Mouse (Mus musculus) forebrain, postnatal 0 days (tissue): ENCODE measurements around the gene Amfr. TPM values are rescaled to one million over a fixed set of nuclear protein-coding genes. Genes with fewer than 3 reads are reported as not detected.

Experiments
- ATAC-seq: fragments of 200-750 bp; cut with Nextera tagmentation; 2 replicates; pipeline ENCODE4 v1.8.0; 2017; ENCODE audit warnings: mild to moderate bottlenecking, moderate library complexity
- DNase-seq: peaks from one replicate; pipeline ENCODE4 v3.0.0-alpha.2; 2015
- H3K27ac ChIP-seq: fragments of 300-500 bp; sonication (generic); 2 replicates; pipeline ENCODE4 v1.5.1; 2014; ENCODE audit warnings: low read depth, mild to moderate bottlenecking, antibody characterized with exemption, low read length, moderate library complexity, mixed read lengths
- H3K27me3 ChIP-seq: fragments of 300-500 bp; sonication (generic); 2 replicates; pipeline ENCODE4 v1.6.1; 2014; ENCODE audit warnings: mild to moderate bottlenecking, low read length, mixed read lengths; ENCODE audit not compliant: insufficient read depth
- H3K36me3 ChIP-seq: fragments of 300-500 bp; sonication (generic); 2 replicates; pipeline ENCODE4 v1.6.1; 2014; ENCODE audit warnings: mild to moderate bottlenecking, moderate library complexity; ENCODE audit not compliant: insufficient read depth
- H3K4me1 ChIP-seq: fragments of 300-500 bp; sonication (generic); 2 replicates; pipeline ENCODE4 v1.6.1; 2014; ENCODE audit warnings: antibody characterized with exemption; ENCODE audit not compliant: insufficient read depth
- H3K4me2 ChIP-seq: fragments of 300-500 bp; sonication (generic); 2 replicates; pipeline ENCODE4 v1.6.1; 2014; ENCODE audit warnings: low read depth, mild to moderate bottlenecking, moderate library complexity
- H3K4me3 ChIP-seq: fragments of 300-500 bp; sonication (generic); 2 replicates; pipeline ENCODE4 v1.5.1; 2014; ENCODE audit warnings: low read depth, low read length, mixed read lengths
- H3K9ac ChIP-seq: fragments of 300-500 bp; sonication (generic); 2 replicates; pipeline ENCODE4 v1.6.1; 2014; ENCODE audit warnings: mild to moderate bottlenecking
- H3K9me3 ChIP-seq: fragments of 300-500 bp; sonication (generic); 2 replicates; pipeline ENCODE4 v1.6.1; 2016; ENCODE audit warnings: low read length
- CTCF ChIP-seq: sonication (generic); IDR thresholded peaks from 2 replicates; pipeline ENCODE4 v1.5.1; 2016; ENCODE audit warnings: antibody characterized with exemption, control low read depth, low read depth
- WGBS: fragments of 180-500 bp; shearing (Covaris S2); extraction: QIAGEN DNeasy Blood & Tissue Kit; methylation state at CpG from one replicate; pipeline ENCODE4 v1.1.7; 2014; 5-methylcytosine and 5-hydroxymethylcytosine counted together
- polyA plus RNA-seq: library from polyadenylated mRNA; unstranded; fragments of >200 nt; fragmentation: Nextera tagmentation; extraction: Ambion mirVana; gene quantifications from 2 replicates; pipeline ENCODE4 v1.2.1, GENCODE M21; 2015
- total RNA-seq: library from RNA; depleted of rRNA; stranded (reverse); fragments of >200 nt; gene quantifications from 2 replicates; pipeline ENCODE4 v1.2.3, GENCODE M21; 2014

Gene Amfr
- total and polyA plus RNA-seq, 2 experiments from 2014 or later, result 90.2 to 163 TPM

- Histone ChIP-seq H3K9ac (no peak overlapping the region), H3K4me2 (peak overlapping the region; percentile 81)
- 37% methylated on average over 2 of the region's 2 CpGs for WGBS
Measured at GRCm38 (mm10) chr8:94010101-94010705, 2.4 kb downstream of the Amfr start.

GRCm38 (mm10) chr8:94009243-94009845 lies 3.3 kb downstream of the Amfr start:
- H3K4me3 ChIP-seq, result no peak overlapping the region
- peaks cover under 1% of the 10 kb centered on the region for H3K36me3 ChIP-seq
- DNase-seq (no peak), ATAC-seq (no peak)
- no peak for TF ChIP-seq CTCF
- peaks cover 13% of the 10 kb centered on the region; the same call in 1 of the 2 replicates for H3K4me1 ChIP-seq
- 68% methylated on average over 15 of the region's 15 CpGs for WGBS
- H3K27me3 ChIP-seq, result no peaks in the 10 kb centered on the region
- H3K9ac ChIP-seq, result no peak overlapping the region
- H3K9me3 ChIP-seq, result no peaks in the 10 kb centered on the region
- no peak overlapping the region for H3K4me2 ChIP-seq
- H3K27ac ChIP-seq, result no peak overlapping the region

More at GRCm38 (mm10) chr8:94010101-94010705, 2.4 kb downstream of the Amfr start:
- no peak for TF ChIP-seq CTCF
- DNase-seq, result no peak
- Histone ChIP-seq H3K4me3 (no peak overlapping the region), H3K27me3 (no peaks in the 10 kb centered on the region), H3K9me3 (no peaks in the 10 kb centered on the region), H3K27ac (no peak overlapping the region), H3K4me1 (peaks cover 13% of the 10 kb centered on the region; the same call in 1 of the 2 replicates), H3K36me3 (no peaks in the 10 kb centered on the region)
- ATAC-seq, result no peak

- Histone ChIP-seq H3K9me3 (no peaks in the 10 kb centered on the region), H3K4me3 (no peak overlapping the region), H3K9ac (no peak overlapping the region), H3K27me3 (no peaks in the 10 kb centered on the region), H3K36me3 (peaks cover 33% of the 10 kb centered on the region), H3K4me2 (no peak overlapping the region), H3K27ac (no peak overlapping the region), H3K4me1 (no peaks in the 10 kb centered on the region)
- ATAC-seq, result no peak
- no peak for DNase-seq
- TF ChIP-seq CTCF, result no peak
- WGBS, result 78% methylated on average over 9 of the region's 9 CpGs
Measured at GRCm38 (mm10) chr8:94004139-94004538, 8.5 kb downstream of the Amfr start.

DNA sequence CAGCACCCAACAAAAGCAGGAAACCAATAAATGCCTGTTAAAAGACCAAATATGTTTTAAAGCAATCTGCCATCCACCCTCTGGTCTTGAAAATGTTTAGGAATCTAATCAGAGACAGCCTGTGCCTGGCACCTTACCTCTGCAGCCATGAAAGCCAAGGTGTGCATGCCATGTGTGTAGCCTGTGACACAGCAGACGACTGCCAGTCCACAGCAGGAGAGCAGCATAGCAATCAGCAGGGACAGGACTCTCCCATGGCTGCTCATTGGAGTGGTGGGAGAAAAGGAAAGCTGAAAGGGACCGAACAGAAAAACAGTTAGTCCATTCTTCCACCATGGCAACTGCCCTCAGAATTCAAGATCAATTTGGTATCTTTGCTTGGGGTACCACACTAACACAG lies 13.7 kb downstream of the Amfr start:
- no peak for DNase-seq
- H3K9me3 ChIP-seq, result no peaks in the 10 kb centered on the region
- no peak overlapping the region for H3K4me3 ChIP-seq
- peaks cover 46% of the 10 kb centered on the region for H3K36me3 ChIP-seq
- TF ChIP-seq CTCF, result no peak
- WGBS, result 91% methylated on average over 2 of the region's 2 CpGs
- no peak overlapping the region for H3K9ac ChIP-seq
- H3K27me3 ChIP-seq, result no peaks in the 10 kb centered on the region
- ATAC-seq, result no peak
- no peaks in the 10 kb centered on the region for H3K4me1 ChIP-seq
- H3K27ac ChIP-seq, result no peak overlapping the region
- H3K4me2 ChIP-seq, result no peak overlapping the region

GRCm38 (mm10) chr8:93989739-93990138 lies 22.9 kb downstream of the Amfr start:
- DNase-seq (no peak), ATAC-seq (no peak)
- no peaks in the 10 kb centered on the region for H3K4me1 ChIP-seq
- no peak overlapping the region for H3K9ac ChIP-seq
- H3K36me3 ChIP-seq, result peaks cover 29% of the 10 kb centered on the region
- H3K9me3 ChIP-seq, result no peaks in the 10 kb centered on the region
- WGBS, result 96% methylated on average over 4 of the region's 4 CpGs
- no peak for TF ChIP-seq CTCF
- no peak overlapping the region for H3K27ac ChIP-seq
- H3K27me3 ChIP-seq, result no peaks in the 10 kb centered on the region
- H3K4me3 ChIP-seq, result no peak overlapping the region
- H3K4me2 ChIP-seq, result no peak overlapping the region

GRCm38 (mm10) chr8:93984731-93985130 lies 27.9 kb downstream of the Amfr start:
- H3K4me2 ChIP-seq, result no peak overlapping the region
- ATAC-seq (no peak), DNase-seq (no peak)
- TF ChIP-seq CTCF, result no peak
- H3K4me3 ChIP-seq, result no peak overlapping the region
- no peaks in the 10 kb centered on the region for H3K27me3 ChIP-seq
- 93% methylated on average over 3 of the region's 3 CpGs for WGBS
- no peaks in the 10 kb centered on the region for H3K9me3 ChIP-seq
- H3K9ac ChIP-seq, result no peak overlapping the region
- H3K27ac ChIP-seq, result no peak overlapping the region
- no peaks in the 10 kb centered on the region for H3K4me1 ChIP-seq
- peaks cover 70% of the 10 kb centered on the region for H3K36me3 ChIP-seq

DNA sequence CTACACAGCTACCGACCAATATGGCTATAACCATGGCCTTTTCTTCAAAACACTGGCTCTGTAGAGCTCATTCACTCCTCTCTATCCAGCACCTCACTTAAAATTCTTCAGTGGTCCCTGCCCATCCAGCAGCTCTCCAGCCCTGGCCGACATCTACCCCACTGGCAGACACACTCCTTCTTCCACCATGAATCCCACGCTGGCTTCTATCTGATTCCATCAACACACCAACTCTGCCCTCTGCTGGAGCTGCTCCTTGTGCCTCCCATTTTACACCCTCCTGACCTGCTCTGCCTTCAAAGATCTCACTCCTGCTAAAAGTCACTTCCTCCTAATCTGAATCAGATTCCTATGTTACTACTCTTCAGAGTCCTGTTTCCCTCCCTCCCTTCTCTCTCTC lies 28.8 kb downstream of the Amfr start:
- Histone ChIP-seq H3K27me3 (no peaks in the 10 kb centered on the region), H3K4me2 (no peak overlapping the region), H3K9me3 (no peaks in the 10 kb centered on the region), H3K36me3 (peaks cover 77% of the 10 kb centered on the region), H3K4me3 (no peak overlapping the region), H3K9ac (no peak overlapping the region), H3K4me1 (no peaks in the 10 kb centered on the region), H3K27ac (no peak overlapping the region)
- ATAC-seq, result peak; percentile 65
- TF ChIP-seq CTCF, result peak; percentile 41; the same call in 1 of the 2 replicates
- no peak for DNase-seq
- WGBS, result 55% methylated on average over 3 of the region's 3 CpGs
